Mouse (Mus musculus): ENCODE results near the gene Abhd11. TPM values are rescaled to one million over a fixed set of nuclear protein-coding genes. Genes with fewer than 3 reads are reported as not detected.

The Abhd11 gene
- polyA plus RNA-seq, 1 experiment from 2014 or later, result 74.5 TPM

DNA sequence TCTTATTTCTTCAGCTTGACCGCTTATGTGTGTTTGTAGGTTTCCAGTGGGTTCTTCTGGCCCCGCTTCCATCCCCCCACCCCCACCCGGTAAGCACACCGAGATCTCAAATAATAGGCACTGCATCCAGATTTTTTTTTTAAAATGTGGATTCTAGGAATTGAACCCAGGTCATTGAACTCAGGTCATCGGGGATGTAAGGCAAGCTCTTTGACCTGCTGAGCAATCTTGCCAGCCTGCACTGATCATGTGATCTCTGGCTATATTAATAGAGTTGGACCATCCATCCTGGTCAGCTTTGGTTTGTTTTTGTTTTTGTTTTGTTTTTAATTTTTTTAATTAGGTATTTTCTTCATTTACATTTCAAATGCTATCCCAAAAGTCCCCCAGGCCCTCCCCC, 23.6 kb downstream of the Abhd11 start:
- no peak overlapping the region for H3K27ac ChIP-seq (ENCODE audit: low read length)
- H3K4me3 ChIP-seq (ENCODE audit: low read length), result no peak overlapping the region
- no peaks in the 10 kb centered on the region for H3K9me3 ChIP-seq (replicated peaks; ENCODE audit: control insufficient read depth, low read length)
- peaks cover 13% of the 10 kb centered on the region for H3K4me1 ChIP-seq (ENCODE audit: control insufficient read depth, insufficient read depth, low read length)
- no peaks in the 10 kb centered on the region for H3K27me3 ChIP-seq (ENCODE audit: control insufficient read depth, insufficient read depth, low read length)
- H3K9ac ChIP-seq (ENCODE audit: low read length), result no peak overlapping the region
- ATAC-seq (replicated peaks; ENCODE audit: extremely low read depth, insufficient read depth, low FRiP score), result no peak
- WGBS, result 89% methylated on average over 5 of the region's 5 CpGs
- no peaks in the 10 kb centered on the region; the same call in 1 of the 2 replicates for H3K36me3 ChIP-seq (ENCODE audit: control insufficient read depth, insufficient read depth)
- no peak overlapping the region for H3K4me2 ChIP-seq (ENCODE audit: low read depth, low read length)

DNA sequence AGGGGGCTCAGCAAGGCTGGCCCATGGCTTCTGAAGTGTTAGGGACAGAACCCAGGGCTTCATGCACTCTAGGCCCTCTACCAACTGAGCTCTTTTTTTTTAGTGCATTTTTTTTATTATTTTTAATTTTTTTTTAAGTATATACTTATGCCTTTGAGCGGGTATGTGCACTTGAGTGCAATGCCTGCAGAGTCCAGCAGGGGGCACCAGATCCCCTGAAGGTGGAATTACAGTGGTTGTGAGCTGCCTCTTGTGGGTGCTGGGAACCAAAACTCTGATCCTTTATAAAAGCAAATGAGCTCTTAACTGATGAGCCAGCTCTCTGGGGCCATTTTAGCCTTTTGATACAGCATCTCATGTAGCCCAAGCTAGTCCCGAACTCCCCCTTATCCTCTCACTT, 25.6 kb downstream of the Abhd11 start:
- H3K4me2 ChIP-seq (ENCODE audit: low read depth, low read length), result no peak overlapping the region
- H3K9me3 ChIP-seq (replicated peaks; ENCODE audit: control insufficient read depth, low read length), result no peaks in the 10 kb centered on the region
- H3K36me3 ChIP-seq (ENCODE audit: control insufficient read depth, insufficient read depth), result peaks cover 2% of the 10 kb centered on the region; the same call in 1 of the 2 replicates
- H3K9ac ChIP-seq (ENCODE audit: low read length), result no peak overlapping the region
- ATAC-seq (replicated peaks; ENCODE audit: extremely low read depth, insufficient read depth, low FRiP score), result no peak
- no peaks in the 10 kb centered on the region; the same call in 1 of the 2 replicates for H3K4me1 ChIP-seq (ENCODE audit: control insufficient read depth, insufficient read depth, low read length)
- H3K27me3 ChIP-seq (ENCODE audit: control insufficient read depth, insufficient read depth, low read length), result no peaks in the 10 kb centered on the region
- WGBS, result 96% methylated on average over 2 of the region's 2 CpGs
- H3K27ac ChIP-seq (ENCODE audit: low read length), result no peak overlapping the region
- H3K4me3 ChIP-seq (ENCODE audit: low read length), result no peak overlapping the region

DNA sequence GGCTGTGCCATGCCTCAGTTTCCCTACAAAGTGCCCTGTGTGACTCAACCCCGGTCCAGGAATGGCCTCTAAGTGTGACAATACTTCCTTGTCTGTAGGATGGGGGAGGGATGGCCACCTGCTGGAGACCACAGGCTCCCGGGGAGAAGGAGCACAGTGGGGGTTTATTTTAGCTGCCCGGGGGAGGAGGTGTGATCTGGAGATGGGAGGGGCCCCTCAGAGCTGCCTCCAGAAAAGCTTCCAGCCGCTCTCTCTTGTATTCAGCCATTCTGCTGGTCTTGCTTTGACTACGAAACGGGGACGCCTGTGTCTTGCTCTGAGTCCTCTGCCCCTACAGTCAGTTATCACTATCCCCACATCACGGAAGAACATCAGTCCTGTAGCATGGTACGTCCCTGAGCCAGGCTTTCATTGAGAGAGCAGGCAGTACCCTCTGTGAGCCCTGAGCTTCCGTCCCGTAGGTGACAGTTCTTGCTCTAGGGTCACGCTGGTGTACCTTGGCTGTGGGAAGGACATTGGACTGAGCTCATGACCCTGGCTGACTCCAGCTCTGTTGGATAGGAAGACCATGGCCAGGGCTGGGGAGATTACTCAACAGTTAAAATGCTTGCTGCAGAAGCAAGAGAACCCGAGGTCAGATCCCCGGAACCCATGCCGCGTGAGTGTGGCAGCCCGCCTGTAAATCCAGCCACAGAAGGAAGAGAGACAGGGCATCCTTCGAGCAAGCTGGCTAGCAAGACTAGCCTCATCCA, 26.8 kb downstream of the Abhd11 start:
- H3K4me1 ChIP-seq (ENCODE audit: control insufficient read depth, insufficient read depth, low read length), result no peaks in the 10 kb centered on the region
- no peak overlapping the region for H3K27ac ChIP-seq (ENCODE audit: low read length)
- H3K9me3 ChIP-seq (replicated peaks; ENCODE audit: control insufficient read depth, low read length), result no peaks in the 10 kb centered on the region
- no peaks in the 10 kb centered on the region for H3K27me3 ChIP-seq (ENCODE audit: control insufficient read depth, insufficient read depth, low read length)
- peaks cover 2% of the 10 kb centered on the region; the same call in 1 of the 2 replicates for H3K36me3 ChIP-seq (ENCODE audit: control insufficient read depth, insufficient read depth)
- 59% methylated on average over 18 of the region's 18 CpGs for WGBS
- ATAC-seq (replicated peaks; ENCODE audit: extremely low read depth, insufficient read depth, low FRiP score), result no peak
- no peak overlapping the region for H3K4me3 ChIP-seq (ENCODE audit: low read length)
- H3K9ac ChIP-seq (ENCODE audit: low read length), result no peak overlapping the region
- no peak overlapping the region for H3K4me2 ChIP-seq (ENCODE audit: low read depth, low read length)

DNA sequence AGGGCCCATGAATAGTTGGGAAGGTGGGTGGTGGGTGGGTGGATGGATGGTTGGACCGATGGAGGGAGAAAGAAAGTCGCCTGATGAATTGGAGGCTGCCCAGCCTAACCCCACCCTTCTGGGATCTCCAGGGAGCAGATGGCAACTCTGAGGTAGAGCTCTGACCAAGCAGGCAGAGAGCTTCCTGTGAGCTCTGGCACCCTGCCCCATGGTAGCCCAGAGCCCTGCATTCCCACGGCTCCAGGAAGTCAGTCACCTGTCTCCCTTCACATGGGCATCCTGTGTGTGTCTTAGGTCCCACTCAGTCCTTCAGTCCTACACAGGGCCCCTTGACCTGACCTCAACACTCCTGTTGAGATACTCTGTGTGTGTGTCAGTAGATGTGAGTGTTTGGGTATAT, 29.0 kb downstream of the Abhd11 start:
- Histone ChIP-seq H3K4me3 (ENCODE audit: low read length) (no peak overlapping the region), H3K9ac (ENCODE audit: low read length) (no peak overlapping the region), H3K27me3 (ENCODE audit: control insufficient read depth, insufficient read depth, low read length) (no peaks in the 10 kb centered on the region), H3K4me1 (ENCODE audit: control insufficient read depth, insufficient read depth, low read length) (no peaks in the 10 kb centered on the region), H3K4me2 (ENCODE audit: low read depth, low read length) (no peak overlapping the region), H3K36me3 (ENCODE audit: control insufficient read depth, insufficient read depth) (peaks cover 2% of the 10 kb centered on the region; the same call in 1 of the 2 replicates), H3K27ac (ENCODE audit: low read length) (no peak overlapping the region), H3K9me3 (replicated peaks; ENCODE audit: control insufficient read depth, low read length) (no peaks in the 10 kb centered on the region)
- no peak for ATAC-seq (replicated peaks; ENCODE audit: extremely low read depth, insufficient read depth, low FRiP score)
- 68% methylated on average over 3 of the region's 3 CpGs for WGBS

DNA sequence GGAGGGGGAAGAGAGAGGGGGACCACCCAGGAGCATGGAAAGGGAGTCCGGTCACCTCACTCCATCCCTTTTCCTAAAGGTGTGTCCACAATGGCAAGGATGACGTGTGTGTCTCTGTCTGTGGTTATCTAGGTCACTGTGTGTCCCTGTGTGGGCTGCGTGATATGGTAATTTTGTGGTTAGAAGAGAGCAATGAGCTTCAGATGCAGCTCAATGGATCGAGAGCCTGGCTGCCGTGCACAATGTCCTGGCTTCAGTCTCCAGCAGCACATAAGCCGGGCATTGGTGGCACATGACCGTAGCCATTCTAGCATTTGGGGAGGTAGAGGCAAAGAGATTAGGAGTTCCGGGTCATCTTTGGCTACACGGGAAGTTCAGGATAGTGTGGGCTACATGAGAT, 30.6 kb downstream of the Abhd11 start:
- Histone ChIP-seq H3K4me2 (ENCODE audit: low read depth, low read length) (no peak overlapping the region), H3K4me1 (ENCODE audit: control insufficient read depth, insufficient read depth, low read length) (no peaks in the 10 kb centered on the region), H3K9me3 (replicated peaks; ENCODE audit: control insufficient read depth, low read length) (no peaks in the 10 kb centered on the region), H3K36me3 (ENCODE audit: control insufficient read depth, insufficient read depth) (peaks cover 4% of the 10 kb centered on the region), H3K4me3 (ENCODE audit: low read length) (no peak overlapping the region), H3K9ac (ENCODE audit: low read length) (no peak overlapping the region), H3K27me3 (ENCODE audit: control insufficient read depth, insufficient read depth, low read length) (no peaks in the 10 kb centered on the region), H3K27ac (ENCODE audit: low read length) (no peak overlapping the region)
- ATAC-seq (replicated peaks; ENCODE audit: extremely low read depth, insufficient read depth, low FRiP score), result no peak
- WGBS, result 78% methylated on average over 9 of the region's 9 CpGs

DNA sequence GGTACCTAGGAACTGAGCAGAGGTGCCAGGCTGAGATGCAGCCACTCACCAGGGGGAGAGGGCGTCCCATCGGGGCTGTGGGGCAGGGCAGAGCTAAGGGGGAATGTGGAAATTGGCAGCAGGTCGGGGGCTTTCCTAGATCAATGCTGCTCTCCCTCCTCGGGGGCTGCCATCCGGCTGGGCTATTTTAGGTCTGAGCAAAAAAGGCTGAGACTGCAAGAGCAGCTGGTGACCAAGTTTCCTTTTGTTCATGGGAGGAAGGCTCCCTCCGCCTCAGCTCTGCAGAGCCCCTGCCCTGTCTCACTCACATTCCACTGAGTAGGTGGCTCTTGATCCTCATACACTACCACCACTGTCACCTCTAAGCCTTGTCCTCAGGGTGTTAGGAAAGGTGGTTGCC, 31.1 kb downstream of the Abhd11 start:
- H3K27me3 ChIP-seq (ENCODE audit: control insufficient read depth, insufficient read depth, low read length), result no peaks in the 10 kb centered on the region
- no peak overlapping the region for H3K27ac ChIP-seq (ENCODE audit: low read length)
- no peaks in the 10 kb centered on the region for H3K9me3 ChIP-seq (replicated peaks; ENCODE audit: control insufficient read depth, low read length)
- H3K9ac ChIP-seq (ENCODE audit: low read length), result no peak overlapping the region
- no peak overlapping the region for H3K4me2 ChIP-seq (ENCODE audit: low read depth, low read length)
- no peak overlapping the region for H3K4me3 ChIP-seq (ENCODE audit: low read length)
- no peak; the same call in 1 of the 2 replicates for ATAC-seq (replicated peaks; ENCODE audit: extremely low read depth, insufficient read depth, low FRiP score)
- WGBS, result 37% methylated on average over 6 of the region's 6 CpGs
- peaks cover 10% of the 10 kb centered on the region for H3K36me3 ChIP-seq (ENCODE audit: control insufficient read depth, insufficient read depth)
- no peaks in the 10 kb centered on the region for H3K4me1 ChIP-seq (ENCODE audit: control insufficient read depth, insufficient read depth, low read length)

DNA sequence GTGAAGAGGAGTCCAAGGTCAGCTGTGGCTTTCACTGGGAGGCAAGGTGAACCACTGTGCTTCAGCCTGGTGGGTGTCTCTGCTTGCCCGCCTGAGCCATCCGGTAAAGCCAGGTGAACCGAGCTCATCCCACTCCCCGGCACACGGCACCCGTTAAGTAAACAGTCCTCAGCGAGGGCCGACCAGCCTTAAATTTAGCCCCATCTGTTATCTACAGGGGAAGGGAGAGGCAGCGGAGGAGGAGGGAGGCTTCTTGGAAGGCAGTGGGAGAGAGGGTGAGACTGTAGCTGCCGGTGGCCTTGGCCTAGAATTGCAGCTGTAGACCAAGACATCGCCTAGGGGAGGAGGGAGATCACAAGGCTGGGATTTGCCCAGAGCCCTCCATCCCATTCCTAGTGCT, 31.8 kb downstream of the Abhd11 start:
- no peak overlapping the region for H3K4me3 ChIP-seq (ENCODE audit: low read length)
- H3K36me3 ChIP-seq (ENCODE audit: control insufficient read depth, insufficient read depth), result peaks cover 16% of the 10 kb centered on the region
- no peak overlapping the region for H3K9ac ChIP-seq (ENCODE audit: low read length)
- WGBS, result 36% methylated on average over 11 of the region's 11 CpGs
- H3K4me2 ChIP-seq (ENCODE audit: low read depth, low read length), result no peak overlapping the region
- no peaks in the 10 kb centered on the region for H3K27me3 ChIP-seq (ENCODE audit: control insufficient read depth, insufficient read depth, low read length)
- no peak overlapping the region for H3K27ac ChIP-seq (ENCODE audit: low read length)
- H3K9me3 ChIP-seq (replicated peaks; ENCODE audit: control insufficient read depth, low read length), result no peaks in the 10 kb centered on the region
- no peaks in the 10 kb centered on the region for H3K4me1 ChIP-seq (ENCODE audit: control insufficient read depth, insufficient read depth, low read length)
- no peak for ATAC-seq (replicated peaks; ENCODE audit: extremely low read depth, insufficient read depth, low FRiP score)

DNA sequence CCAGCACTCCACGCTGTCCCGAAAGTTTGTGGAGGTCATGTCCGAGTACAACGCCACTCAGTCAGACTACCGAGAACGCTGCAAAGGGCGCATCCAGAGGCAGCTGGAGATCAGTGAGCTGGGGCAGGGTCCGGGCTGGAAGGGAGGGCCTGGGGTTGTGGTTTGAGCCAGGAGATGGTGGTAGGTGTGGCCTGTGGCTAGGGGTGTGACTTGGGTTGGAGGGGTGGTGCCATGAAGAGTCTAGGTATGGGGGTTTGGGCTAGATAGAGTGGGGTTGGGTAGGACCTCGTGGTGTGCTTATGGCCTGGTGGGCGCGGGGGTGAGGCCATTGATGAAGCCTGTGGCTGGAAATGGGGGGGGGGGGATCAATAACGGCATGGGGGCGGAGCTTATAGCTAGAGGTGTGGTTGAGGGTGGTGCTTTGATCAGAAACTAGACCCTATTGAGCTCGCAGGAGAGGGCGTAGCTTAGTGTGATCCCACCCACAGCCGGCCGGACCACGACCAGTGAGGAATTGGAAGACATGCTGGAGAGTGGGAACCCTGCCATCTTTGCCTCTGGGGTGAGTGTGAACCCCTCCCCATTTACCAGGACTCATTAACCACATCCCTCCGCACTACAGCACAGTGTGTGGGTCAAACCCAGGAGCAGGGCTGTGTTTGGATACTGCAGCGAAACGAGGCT, 33.3 kb downstream of the Abhd11 start:
- ATAC-seq (replicated peaks; ENCODE audit: extremely low read depth, insufficient read depth, low FRiP score), result no peak
- WGBS, result 55% methylated on average over 21 of the region's 21 CpGs
- Histone ChIP-seq H3K4me2 (ENCODE audit: low read depth, low read length) (no peak overlapping the region), H3K9me3 (replicated peaks; ENCODE audit: control insufficient read depth, low read length) (no peaks in the 10 kb centered on the region), H3K4me1 (ENCODE audit: control insufficient read depth, insufficient read depth, low read length) (no peaks in the 10 kb centered on the region), H3K4me3 (ENCODE audit: low read length) (no peak overlapping the region), H3K27ac (ENCODE audit: low read length) (no peak overlapping the region), H3K9ac (ENCODE audit: low read length) (no peak overlapping the region), H3K36me3 (ENCODE audit: control insufficient read depth, insufficient read depth) (peaks cover 16% of the 10 kb centered on the region), H3K27me3 (ENCODE audit: control insufficient read depth, insufficient read depth, low read length) (no peaks in the 10 kb centered on the region)

DNA sequence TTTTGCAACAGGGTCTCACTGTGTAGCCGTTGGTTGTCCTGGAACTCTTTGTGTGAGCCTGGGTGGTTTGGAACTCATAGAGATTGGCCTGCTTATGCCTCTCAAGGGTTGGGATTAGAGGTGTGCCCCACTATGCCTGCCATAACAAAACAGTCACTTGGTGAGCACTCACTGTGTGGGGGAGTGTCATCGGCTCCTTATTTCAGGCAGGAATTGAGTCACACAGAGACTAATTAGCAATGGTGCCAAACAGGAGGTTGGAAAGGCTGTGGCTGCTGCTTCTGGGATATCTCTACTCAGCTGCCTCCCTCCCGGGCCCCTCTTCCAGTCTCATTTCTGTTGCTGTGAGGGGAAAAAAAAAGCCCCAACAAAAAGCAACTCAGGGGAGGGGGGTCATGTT, 35.6 kb downstream of the Abhd11 start:
- H3K9ac ChIP-seq (ENCODE audit: low read length), result no peak overlapping the region
- H3K27me3 ChIP-seq (ENCODE audit: control insufficient read depth, insufficient read depth, low read length), result no peaks in the 10 kb centered on the region
- H3K27ac ChIP-seq (ENCODE audit: low read length), result no peak overlapping the region
- 86% methylated on average over 3 of the region's 3 CpGs for WGBS
- ATAC-seq (replicated peaks; ENCODE audit: extremely low read depth, insufficient read depth, low FRiP score), result no peak
- no peak overlapping the region for H3K4me3 ChIP-seq (ENCODE audit: low read length)
- H3K4me1 ChIP-seq (ENCODE audit: control insufficient read depth, insufficient read depth, low read length), result no peaks in the 10 kb centered on the region
- no peak overlapping the region for H3K4me2 ChIP-seq (ENCODE audit: low read depth, low read length)
- H3K9me3 ChIP-seq (replicated peaks; ENCODE audit: control insufficient read depth, low read length), result no peaks in the 10 kb centered on the region
- peaks cover 17% of the 10 kb centered on the region for H3K36me3 ChIP-seq (ENCODE audit: control insufficient read depth, insufficient read depth)
